14 mouse cellular contexts compared by ENCODE assay signal in genomic region chr9:67424110-67424509, GRCm38 (mm10).
DNase-seq lines count a peak whose midpoint lies in the region; ATAC-seq and TF ChIP-seq lines count a peak whose summit lies in the region.
"Had no signal": no experiment of that assay in that cellular context is flagged by ENCODE, and none has a peak within 500 bp of the region (broad histone marks: within the 10 kb centered on the region; RNA-seq: fewer than 3 reads in every experiment).

No protein-coding gene starts in this region.

- H3K9ac ChIP-seq in forebrain, embryonic 15.5 days (replicated peaks), result no peak overlapping the region
- no peak overlapping the region for H3K9ac ChIP-seq in kidney, embryonic 15.5 days
- H3K9ac ChIP-seq: liver, embryonic 12.5 days had no signal

- H3K4me1 ChIP-seq in forebrain, embryonic 10.5 days, result peaks cover 16% of the 10 kb centered on the region
- peaks cover 5% of the 10 kb centered on the region; the same call in 1 of the 2 replicates for H3K4me1 ChIP-seq in forebrain, embryonic 15.5 days
- peaks cover 20% of the 10 kb centered on the region for H3K4me1 ChIP-seq in kidney, embryonic 15.5 days
- H3K4me1 ChIP-seq in thymus, adult 2 months (replicated peaks; ENCODE audit: control insufficient read depth, insufficient read depth, low read length), result no peaks in the 10 kb centered on the region
- H3K4me1 ChIP-seq: liver, embryonic 12.5 days had no signal

- H3K4me3 ChIP-seq in forebrain, embryonic 10.5 days, result no peak overlapping the region
- no peak overlapping the region for H3K4me3 ChIP-seq in forebrain, embryonic 15.5 days
- H3K4me3 ChIP-seq in kidney, embryonic 15.5 days (replicated peaks), result no peak overlapping the region
- H3K4me3 ChIP-seq in thymus, adult 2 months (ENCODE audit: control insufficient read depth, insufficient read depth, low read length), result no peak overlapping the region
- H3K4me3 ChIP-seq: liver, embryonic 12.5 days had no signal

- H3K27ac ChIP-seq in forebrain, embryonic 10.5 days, result 0 out of 2 replicates have a peak overlapping the region, but pooled peaks have one; percentile 40
- no peak overlapping the region for H3K27ac ChIP-seq in forebrain, embryonic 15.5 days (replicated peaks)
- no peak overlapping the region for H3K27ac ChIP-seq in kidney, embryonic 15.5 days
- no peak overlapping the region for H3K27ac ChIP-seq in thymus, adult 2 months (ENCODE audit: control insufficient read depth, insufficient read depth, low read length)
- H3K27ac ChIP-seq: liver, embryonic 12.5 days had no signal

- no peak overlapping the region for H3K4me2 ChIP-seq in forebrain, embryonic 15.5 days (replicated peaks)
- H3K4me2 ChIP-seq in kidney, embryonic 15.5 days, result no peak overlapping the region
- H3K4me2 ChIP-seq: liver, embryonic 12.5 days had no signal

- DNase-seq in forebrain, embryonic 10.5 days (ENCODE audit: extremely low spot score, low spot score), result no peak
- peak; percentile 39 to 51 for DNase-seq in kidney, postnatal 4 days
- DNase-seq in embryo, embryonic 10.5 days (ENCODE audit: low spot score), result peak; percentile 42
- DNase-seq in monocyte, adult 2 months (ENCODE audit: low read depth in 1 of 2, low spot score in 2 of 2), result peak; percentile 16 to 23
- no peak for DNase-seq in ovary, adult 18-20 months (ENCODE audit: low spot score)
- DNase-seq in thymus, adult 2 months, result no peak
- DNase-seq: adrenal gland, postnatal 14 days; B cell, adult 2 months; cerebellum, adult 2 months; kidney, adult 8-10 months had no signal

- H3K27me3 ChIP-seq in forebrain, embryonic 10.5 days (ENCODE audit: poor library complexity, severe bottlenecking), result no peaks in the 10 kb centered on the region
- no peaks in the 10 kb centered on the region for H3K27me3 ChIP-seq in forebrain, embryonic 15.5 days
- no peaks in the 10 kb centered on the region for H3K27me3 ChIP-seq in kidney, embryonic 15.5 days
- no peaks in the 10 kb centered on the region for H3K27me3 ChIP-seq in thymus, adult 2 months (ENCODE audit: control insufficient read depth, insufficient read depth, low read length)
- H3K27me3 ChIP-seq: liver, embryonic 12.5 days; Patski had no signal

- H3K36me3 ChIP-seq in forebrain, embryonic 10.5 days (replicated peaks), result no peaks in the 10 kb centered on the region
- no peaks in the 10 kb centered on the region for H3K36me3 ChIP-seq in forebrain, embryonic 15.5 days
- H3K36me3 ChIP-seq in kidney, embryonic 15.5 days, result no peaks in the 10 kb centered on the region
- H3K36me3 ChIP-seq in thymus, adult 2 months (ENCODE audit: control insufficient read depth, insufficient read depth, low read length), result no peaks in the 10 kb centered on the region
- H3K36me3 ChIP-seq: liver, embryonic 12.5 days had no signal

- ATAC-seq in forebrain, embryonic 15.5 days (replicated peaks), result no peak
- no peak for ATAC-seq in kidney, embryonic 15.5 days (replicated peaks; ENCODE audit: low FRiP score)
- ATAC-seq: liver, embryonic 12.5 days; Patski had no signal

- TF ChIP-seq POLR2A in thymus, adult 2 months (IDR thresholded peaks at IDR 0.05; ENCODE audit: control insufficient read depth, extremely low read depth, insufficient read depth, low read length, poor library complexity), result no peak

- TF ChIP-seq CTCF in thymus, adult 2 months (IDR thresholded peaks at IDR 0.05; ENCODE audit: borderline replicate concordance, control insufficient read depth, extremely low read depth, insufficient read depth, low read length, poor library complexity), result no peak

- WGBS in forebrain, embryonic 10.5 days, result 80% methylated on average over 7 of the region's 7 CpGs
- WGBS in forebrain, embryonic 15.5 days, result 66% methylated on average over 7 of the region's 7 CpGs
- 65% methylated on average over 7 of the region's 7 CpGs for WGBS in kidney, embryonic 15.5 days
- WGBS in thymus, adult 2 months, result 62% methylated on average over 7 of the region's 7 CpGs

- H3K9me3 ChIP-seq in forebrain, embryonic 10.5 days, result no peaks in the 10 kb centered on the region
- H3K9me3 ChIP-seq in forebrain, embryonic 15.5 days, result no peaks in the 10 kb centered on the region
- no peaks in the 10 kb centered on the region for H3K9me3 ChIP-seq in kidney, embryonic 15.5 days (replicated peaks)
- H3K9me3 ChIP-seq: liver, embryonic 12.5 days had no signal

Comparison
In these comparisons a context has a peak if more than half of its experiments do, and no peak if none do; other contexts are left out.
1. DNase-seq: peak in kidney, postnatal 4 days (2 of 2), embryo, embryonic 10.5 days (single experiment) and monocyte, adult 2 months (2 of 2); none in forebrain, embryonic 10.5 days (single experiment), ovary, adult 18-20 months (single experiment) and thymus, adult 2 months (single experiment).